Mouse (Mus musculus) ES-Bruce4 (cell line): Measurements from ENCODE around the gene Dpf2. TPM values are rescaled to one million over a fixed set of nuclear protein-coding genes. Genes with fewer than 3 reads are reported as not detected.

Experiments used
- H3K27ac ChIP-seq: 2 replicates; pipeline ENCODE4 v1.5.1; 2012; ENCODE audit warnings: low read length, inconsistent platforms; ENCODE audit not compliant: insufficient read depth
- H3K27me3 ChIP-seq: 2 replicates; pipeline ENCODE4 v1.6.1; 2012; ENCODE audit warnings: mild to moderate bottlenecking, low read length, inconsistent platforms; ENCODE audit not compliant: control insufficient read depth, poor library complexity, insufficient read depth, severe bottlenecking
- H3K36me3 ChIP-seq: 2 replicates; pipeline ENCODE4 v1.6.1; 2012; ENCODE audit warnings: inconsistent platforms, mild to moderate bottlenecking, low read length, moderate library complexity; ENCODE audit not compliant: control insufficient read depth, poor library complexity, insufficient read depth, severe bottlenecking
- H3K4me1 ChIP-seq: one replicate; pipeline ENCODE4 v1.8.1; 2011; ENCODE audit warnings: low read length; ENCODE audit not compliant: control insufficient read depth, insufficient read depth
- H3K4me3 ChIP-seq: 2 replicates; pipeline ENCODE4 v1.5.1; 2011; ENCODE audit warnings: low read depth, mild to moderate bottlenecking, low read length
- H3K9ac ChIP-seq: 2 replicates; pipeline ENCODE4 v1.6.1; 2012; ENCODE audit warnings: low read depth, mild to moderate bottlenecking, inconsistent platforms; ENCODE audit not compliant: poor library complexity, severe bottlenecking
- H3K9me3 ChIP-seq: replicated peaks from 2 replicates; pipeline ENCODE4 v1.6.1; 2012; ENCODE audit warnings: mild to moderate bottlenecking, low read length, inconsistent platforms; ENCODE audit not compliant: control insufficient read depth, poor library complexity, insufficient read depth, severe bottlenecking
- CTCF ChIP-seq: IDR thresholded peaks from one replicate; pipeline ENCODE4 v1.8.1; 2011; ENCODE audit warnings: low read depth, low read length
- EP300 ChIP-seq: IDR thresholded peaks from 2 replicates; pipeline ENCODE4 v1.6.1; 2011; ENCODE audit warnings: low read depth, low read length; ENCODE audit not compliant: insufficient read depth
- POLR2A ChIP-seq: IDR thresholded peaks from one replicate; pipeline ENCODE4 v1.8.1; 2011; ENCODE audit warnings: low read length; ENCODE audit not compliant: insufficient read depth
- polyA plus RNA-seq: library from polyadenylated mRNA; stranded (reverse); fragments of >200 nt; gene quantifications from 2 replicates; pipeline ENCODE4 v1.2.4, GENCODE M21; 2011; ENCODE audit warnings: low read depth; ENCODE audit not compliant: missing spikeins, insufficient read depth, insufficient read length

Dpf2 gene
- polyA plus RNA-seq, 1 experiment: 137 TPM

DNA sequence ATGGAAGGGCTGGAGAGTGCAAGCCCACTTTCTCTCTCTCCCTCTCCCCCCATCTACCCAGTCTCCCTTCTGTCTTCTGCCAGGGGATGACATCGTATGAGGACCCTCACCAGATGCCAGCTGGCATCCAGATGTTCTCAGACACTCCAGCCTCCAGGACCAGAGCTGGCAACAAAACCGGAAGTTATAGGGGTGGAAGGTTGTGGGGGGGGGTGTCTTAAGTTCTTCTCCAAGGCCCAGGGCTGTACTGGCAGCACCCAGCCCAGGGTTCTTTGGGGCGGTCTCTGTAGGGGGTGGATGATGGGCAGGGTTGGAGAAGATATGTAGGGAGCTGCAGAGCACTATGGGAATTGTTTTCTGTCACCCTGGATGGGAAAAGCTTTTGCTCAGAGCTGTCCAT lies 15.7 kb upstream of the Dpf2 start:
- TF ChIP-seq POLR2A: no peak
- TF ChIP-seq EP300: no peak
- no peak for TF ChIP-seq CTCF
- no peak overlapping the region for H3K27ac ChIP-seq
- H3K36me3 ChIP-seq: no peaks in the 10 kb centered on the region
- no peak overlapping the region for H3K9ac ChIP-seq
- no peak overlapping the region for H3K4me3 ChIP-seq
- no peaks in the 10 kb centered on the region for H3K9me3 ChIP-seq
- no peaks in the 10 kb centered on the region for H3K27me3 ChIP-seq
- H3K4me1 ChIP-seq: peaks cover 2% of the 10 kb centered on the region

- H3K27me3 ChIP-seq: no peaks in the 10 kb centered on the region
- no peak overlapping the region for H3K27ac ChIP-seq
- H3K9ac ChIP-seq: no peak overlapping the region
These were observed 15.3 kb upstream of the Dpf2 start for GRCm38 (mm10) chr19:5928104-5928503.

GRCm38 (mm10) chr19:5927532-5927931 lies 14.7 kb upstream of the Dpf2 start:
- Histone ChIP-seq H3K27ac (no peak overlapping the region), H3K27me3 (no peaks in the 10 kb centered on the region), H3K36me3 (no peaks in the 10 kb centered on the region), H3K9ac (no peak overlapping the region), H3K9me3 (no peaks in the 10 kb centered on the region), H3K4me3 (no peak overlapping the region), H3K4me1 (peaks cover 2% of the 10 kb centered on the region)
- TF ChIP-seq CTCF: no peak
- TF ChIP-seq EP300: no peak

More at GRCm38 (mm10) chr19:5928104-5928503, 15.3 kb upstream of the Dpf2 start:
- Histone ChIP-seq H3K4me3 (no peak overlapping the region), H3K36me3 (no peaks in the 10 kb centered on the region), H3K4me1 (peaks cover 2% of the 10 kb centered on the region), H3K9me3 (no peaks in the 10 kb centered on the region)
- TF ChIP-seq EP300 (no peak), CTCF (no peak), POLR2A (no peak)

- H3K27ac ChIP-seq: no peak overlapping the region
- peaks cover 2% of the 10 kb centered on the region for H3K4me1 ChIP-seq
- H3K36me3 ChIP-seq: no peaks in the 10 kb centered on the region
- H3K27me3 ChIP-seq: no peaks in the 10 kb centered on the region
- TF ChIP-seq POLR2A (no peak), CTCF (no peak), EP300 (no peak)
- H3K4me3 ChIP-seq: no peak overlapping the region
- H3K9me3 ChIP-seq: no peaks in the 10 kb centered on the region
- H3K9ac ChIP-seq: no peak overlapping the region
These were observed 14.2 kb upstream of the Dpf2 start for GRCm38 (mm10) chr19:5927026-5927425.

GRCm38 (mm10) chr19:5925311-5925855 lies 12.6 kb upstream of the Dpf2 start:
- Histone ChIP-seq H3K9me3 (no peaks in the 10 kb centered on the region), H3K27ac (no peak overlapping the region), H3K9ac (no peak overlapping the region), H3K36me3 (no peaks in the 10 kb centered on the region), H3K27me3 (no peaks in the 10 kb centered on the region), H3K4me3 (no peak overlapping the region), H3K4me1 (peaks cover 2% of the 10 kb centered on the region)
- TF ChIP-seq POLR2A (no peak), EP300 (no peak), CTCF (no peak)

- no peak within 1 kb of the TSS for H3K27ac ChIP-seq
These were observed 11.9 kb upstream of the Dpf2 start, which contains the start of gene Cdc42ep2 for GRCm38 (mm10) chr19:5924713-5925093. Gene Cdc42ep2 (minus strand): TSS chr19:5924816.

More at GRCm38 (mm10) chr19:5924713-5925093, 11.9 kb upstream of the Dpf2 start, which contains the start of gene Cdc42ep2:
- H3K27me3 ChIP-seq: no peaks in the 10 kb centered on the region
- H3K9ac ChIP-seq: 0 out of 2 replicates have a peak within 1 kb of the TSS, but pooled peaks have one; percentile 5
- peak within 1 kb of the TSS; percentile 69 for H3K4me3 ChIP-seq
- peaks cover 2% of the 10 kb centered on the region for H3K4me1 ChIP-seq
- no peaks in the 10 kb centered on the region for H3K36me3 ChIP-seq
- TF ChIP-seq EP300 (no peak), CTCF (no peak), POLR2A (no peak)
- H3K9me3 ChIP-seq: no peaks in the 10 kb centered on the region
